ENCODE assay signal across 30 mouse cellular contexts in genomic region chr12:55053267-55053666, GRCm38 (mm10). TPM values are rescaled to one million over a fixed set of nuclear protein-coding genes. Genes with fewer than 3 reads are reported as not detected.
DNase-seq lines count a peak whose midpoint lies in the region; ATAC-seq and TF ChIP-seq lines count a peak whose summit lies in the region.
"Had no signal": no experiment of that assay in that cellular context is flagged by ENCODE, and none has a peak within 500 bp of the region (broad histone marks: within the 10 kb centered on the region; RNA-seq: fewer than 3 reads in every experiment).

No protein-coding gene starts in this region.

- H3K9me3 ChIP-seq in liver, embryonic 12.5 days (replicated peaks): no peaks in the 10 kb centered on the region
- H3K9me3 ChIP-seq in liver, postnatal 0 days (ENCODE audit: low read length): no peaks in the 10 kb centered on the region
- H3K9me3 ChIP-seq: embryonic facial prominence, embryonic 12.5 days; forebrain, embryonic 12.5 days; heart, embryonic 15.5 days; hindbrain, embryonic 12.5 days; limb, embryonic 12.5 days; midbrain, embryonic 15.5 days; neural tube, embryonic 15.5 days; stomach, embryonic 15.5 days had no signal

- 33% methylated on average over 7 of the region's 7 CpGs for WGBS in liver, embryonic 12.5 days (ENCODE audit: insufficient replicate concordance)
- 53% methylated on average over 7 of the region's 7 CpGs for WGBS in liver, postnatal 0 days (ENCODE audit: insufficient replicate concordance)

- no peaks in the 10 kb centered on the region for H3K27me3 ChIP-seq in liver, embryonic 12.5 days (replicated peaks)
- H3K27me3 ChIP-seq in liver, postnatal 0 days (ENCODE audit: insufficient read depth, low read length): no peaks in the 10 kb centered on the region
- H3K27me3 ChIP-seq: embryonic facial prominence, embryonic 12.5 days; forebrain, embryonic 12.5 days; heart, embryonic 15.5 days; hindbrain, embryonic 12.5 days; limb, embryonic 12.5 days; midbrain, embryonic 15.5 days; neural tube, embryonic 15.5 days; stomach, embryonic 15.5 days had no signal

- peak; percentile 32 for DNase-seq in MEL-GATA-1-ER (ENCODE audit: extremely low read depth, low read depth)
- DNase-seq in liver, postnatal 0 days: peak; percentile 37
- no peak for DNase-seq in adrenal gland, postnatal 36 days
- no peak for DNase-seq in retina, embryonic 14.5 days (ENCODE audit: low spot score)
- no peak for DNase-seq in urinary bladder, postnatal 4 days (ENCODE audit: low spot score in 2 of 2)
- no peak for DNase-seq in urinary bladder, postnatal 14 days (ENCODE audit: low spot score)
- DNase-seq: adrenal gland, adult 8-10 months; cerebellum, adult 8-10 months; cerebellum, postnatal 36 days; gastrocnemius, postnatal 10 days; heart, postnatal 36 days; kidney, adult 9 months; kidney, postnatal 25 days; lung, adult 18-20 months; lung, postnatal 4 days; right cerebral cortex, postnatal 25 days had no signal

- H3K4me3 ChIP-seq in liver, embryonic 12.5 days: no peak overlapping the region
- no peak overlapping the region for H3K4me3 ChIP-seq in liver, postnatal 0 days (ENCODE audit: low read depth, low read length)
- H3K4me3 ChIP-seq: embryonic facial prominence, embryonic 12.5 days; forebrain, embryonic 12.5 days; heart, embryonic 15.5 days; hindbrain, embryonic 12.5 days; layer of hippocampus, adult 2 months; left cerebral cortex, adult 2 months; limb, embryonic 12.5 days; midbrain, embryonic 15.5 days; neural tube, embryonic 15.5 days; stomach, embryonic 15.5 days had no signal

- peaks cover 24% of the 10 kb centered on the region for H3K36me3 ChIP-seq in liver, embryonic 12.5 days
- H3K36me3 ChIP-seq in liver, postnatal 0 days (replicated peaks; ENCODE audit: insufficient read depth, low read length): peaks cover 5% of the 10 kb centered on the region; the same call in 1 of the 2 replicates
- H3K36me3 ChIP-seq: heart, embryonic 15.5 days; midbrain, embryonic 15.5 days had no signal

- TF ChIP-seq CTCF in liver, postnatal 0 days (IDR thresholded peaks at IDR 0.05; ENCODE audit: low read depth): no peak

- peak overlapping the region; percentile 70 for H3K4me2 ChIP-seq in liver, embryonic 12.5 days
- no peak overlapping the region for H3K4me2 ChIP-seq in liver, postnatal 0 days (ENCODE audit: low read depth, low read length)
- H3K4me2 ChIP-seq: embryonic facial prominence, embryonic 12.5 days; forebrain, embryonic 12.5 days; heart, embryonic 15.5 days; hindbrain, embryonic 12.5 days; limb, embryonic 12.5 days; midbrain, embryonic 15.5 days; neural tube, embryonic 15.5 days; stomach, embryonic 15.5 days had no signal

- H3K27ac ChIP-seq in liver, embryonic 12.5 days: peak overlapping the region; percentile 97
- H3K27ac ChIP-seq in liver, postnatal 0 days (ENCODE audit: low read depth): peak overlapping the region; percentile 79
- H3K27ac ChIP-seq: embryonic facial prominence, embryonic 12.5 days; forebrain, embryonic 12.5 days; heart, embryonic 15.5 days; hindbrain, embryonic 12.5 days; layer of hippocampus, adult 2 months; left cerebral cortex, adult 2 months; limb, embryonic 12.5 days; midbrain, embryonic 15.5 days; neural tube, embryonic 15.5 days; stomach, embryonic 15.5 days had no signal

- ATAC-seq in erythroblast, adult 5-6 weeks (replicated peaks; ENCODE audit: low FRiP score, poor library complexity, severe bottlenecking): peak; percentile 67
- peak; percentile 66 for ATAC-seq in liver, embryonic 12.5 days
- ATAC-seq in liver, postnatal 0 days: peak; percentile 46
- ATAC-seq: intestine, embryonic 16.5 days; lung, postnatal 0 days; midbrain, embryonic 15.5 days had no signal

- TF ChIP-seq EP300 in liver, postnatal 0 days (IDR thresholded peaks at IDR 0.05; ENCODE audit: low read depth): peak; percentile 90

- no peak overlapping the region for H3K9ac ChIP-seq in liver, embryonic 12.5 days
- H3K9ac ChIP-seq in liver, postnatal 0 days (replicated peaks): no peak overlapping the region
- H3K9ac ChIP-seq: embryonic facial prominence, embryonic 12.5 days; forebrain, embryonic 12.5 days; heart, embryonic 15.5 days; hindbrain, embryonic 12.5 days; limb, embryonic 12.5 days; midbrain, embryonic 15.5 days; neural tube, embryonic 15.5 days; stomach, embryonic 15.5 days had no signal

- H3K4me1 ChIP-seq in liver, embryonic 12.5 days: peaks cover 84% of the 10 kb centered on the region
- H3K4me1 ChIP-seq in liver, postnatal 0 days (ENCODE audit: insufficient read depth): 0 out of 2 replicates have a peak, but pooled peaks cover 9% of the 10 kb centered on the region
- H3K4me1 ChIP-seq: embryonic facial prominence, embryonic 12.5 days; forebrain, embryonic 12.5 days; hindbrain, embryonic 12.5 days; limb, embryonic 12.5 days; midbrain, embryonic 15.5 days; neural tube, embryonic 15.5 days; stomach, embryonic 15.5 days had no signal

RNA-seq across cellular contexts. Expression of gene 2700097O09Rik, which starts 26.6 kb away (rescaled TPM):
- total RNA-seq in erythroblast, adult 5-6 weeks (2015; ENCODE audit: low replicate concordance): 30.0 and 31.1 TPM in 2 replicates
- total RNA-seq in erythroblast, adult 5-6 weeks (2017; ENCODE audit: low replicate concordance): 9.1 and 9.9 TPM in 2 replicates
- polyA plus RNA-seq in liver, embryonic 12.5 days (2016; fragmentation: Nextera tagmentation; extraction: Ambion mirVana): 31.5 and 33.0 TPM in 2 replicates
- polyA plus RNA-seq in liver, postnatal 0 days (2015; fragmentation: Nextera tagmentation; extraction: Ambion mirVana): 13.2 and 14.0 TPM in 2 replicates
- total RNA-seq in adrenal gland, postnatal 36 days (2021): 10 to 100 TPM in 1 of 2 experiments, 1 to 10 TPM in 1; 9.4 to 11.4 TPM

RNA-seq across cellular contexts. Expression of gene Srp54a, which starts 26.8 kb away (rescaled TPM):
- 31.1 and 33.2 TPM in 2 replicates for total RNA-seq in erythroblast, adult 5-6 weeks (2015; ENCODE audit: low replicate concordance)
- 74.0 and 116 TPM in 2 replicates for total RNA-seq in erythroblast, adult 5-6 weeks (2017; ENCODE audit: low replicate concordance)
- polyA plus RNA-seq in liver, embryonic 12.5 days (2016; fragmentation: Nextera tagmentation; extraction: Ambion mirVana): 105 and 106 TPM in 2 replicates
- polyA plus RNA-seq in liver, postnatal 0 days (2015; fragmentation: Nextera tagmentation; extraction: Ambion mirVana): 67.0 and 69.3 TPM in 2 replicates
- total RNA-seq in adrenal gland, postnatal 36 days (2021): 100 to 1,000 TPM; 132 to 195 TPM

RNA-seq across cellular contexts. Expression of gene Baz1a, which starts 39.1 kb away (rescaled TPM):
- 80.5 and 122 TPM in 2 replicates for total RNA-seq in erythroblast, adult 5-6 weeks (2015; ENCODE audit: low replicate concordance)
- total RNA-seq in erythroblast, adult 5-6 weeks (2017; ENCODE audit: low replicate concordance): 52.7 and 55.5 TPM in 2 replicates
- polyA plus RNA-seq in liver, embryonic 12.5 days (2016; fragmentation: Nextera tagmentation; extraction: Ambion mirVana): 47.6 and 54.4 TPM in 2 replicates
- 16.9 and 18.5 TPM in 2 replicates for polyA plus RNA-seq in liver, postnatal 0 days (2015; fragmentation: Nextera tagmentation; extraction: Ambion mirVana)
- total RNA-seq in adrenal gland, postnatal 36 days (2021): 10 to 100 TPM; 19.7 to 35.8 TPM

Comparison
In these comparisons a context has a peak if more than half of its experiments do, and no peak if none do; other contexts are left out.
1. DNase-seq: peak in MEL-GATA-1-ER (single experiment) and liver, postnatal 0 days (single experiment); none in adrenal gland, postnatal 36 days (0 of 2), retina, embryonic 14.5 days (single experiment), urinary bladder, postnatal 4 days (0 of 2) and urinary bladder, postnatal 14 days (single experiment).
2. Peak in every context shown above with its lines, with median percentiles within 50 percentile points of each other: ATAC-seq.